Mouse (Mus musculus) midbrain, embryonic 13.5 days (tissue): Measurements from ENCODE around the gene Vmn2r60. TPM values are rescaled to one million over a fixed set of nuclear protein-coding genes. Genes with fewer than 3 reads are reported as not detected.
"Not testable (repeated sequence)": the region's sequence is repeated elsewhere in the genome, so short reads cannot be mapped to it uniquely, and the experiment has no call there.

ENCODE experiments used
- ATAC-seq: fragments of 200-750 bp; cut with Nextera tagmentation; 2 replicates; pipeline ENCODE4 v1.8.0; 2017; ENCODE audit warnings: mild to moderate bottlenecking, moderate TSS enrichment, moderate library complexity
- H3K27ac ChIP-seq: fragments of 300-500 bp; sonication (generic); 2 replicates; pipeline ENCODE4 v1.5.1; 2015; ENCODE audit warnings: inconsistent platforms, mild to moderate bottlenecking, moderate library complexity
- H3K27me3 ChIP-seq: fragments of 300-500 bp; sonication (generic); 2 replicates; pipeline ENCODE4 v1.6.1; 2015; ENCODE audit warnings: mild to moderate bottlenecking, inconsistent platforms
- H3K36me3 ChIP-seq: fragments of 300-500 bp; sonication (generic); 2 replicates; pipeline ENCODE4 v1.6.1; 2015; ENCODE audit warnings: mild to moderate bottlenecking, inconsistent platforms
- H3K4me1 ChIP-seq: fragments of 300-500 bp; sonication (generic); replicated peaks from 2 replicates; pipeline ENCODE4 v1.6.1; 2015; ENCODE audit warnings: inconsistent platforms
- H3K4me2 ChIP-seq: fragments of 300-500 bp; sonication (generic); replicated peaks from 2 replicates; pipeline ENCODE4 v1.6.1; 2015; ENCODE audit warnings: moderate library complexity, mild to moderate bottlenecking, inconsistent platforms
- H3K4me3 ChIP-seq: fragments of 300-500 bp; sonication (generic); replicated peaks from 2 replicates; pipeline ENCODE4 v1.5.1; 2015; ENCODE audit warnings: mild to moderate bottlenecking, inconsistent platforms
- H3K9ac ChIP-seq: fragments of 300-500 bp; sonication (generic); replicated peaks from 2 replicates; pipeline ENCODE4 v1.6.1; 2015; ENCODE audit warnings: mild to moderate bottlenecking, inconsistent platforms
- H3K9me3 ChIP-seq: fragments of 300-500 bp; sonication (generic); 2 replicates; pipeline ENCODE4 v1.6.1; 2016; ENCODE audit warnings: mild to moderate bottlenecking, inconsistent platforms
- WGBS: fragments of 180-500 bp; shearing (Covaris S2); methylation state at CpG from one replicate; pipeline ENCODE4 v1.1.7; 2015; 5-methylcytosine and 5-hydroxymethylcytosine counted together
- polyA plus RNA-seq: library from polyadenylated mRNA; unstranded; fragments of >200 nt; fragmentation: Nextera tagmentation; extraction: Ambion mirVana; gene quantifications from 2 replicates; pipeline ENCODE4 v1.2.1, GENCODE M21; 2015

Vmn2r60 gene
- polyA plus RNA-seq, result not detected in 2 replicates

DNA sequence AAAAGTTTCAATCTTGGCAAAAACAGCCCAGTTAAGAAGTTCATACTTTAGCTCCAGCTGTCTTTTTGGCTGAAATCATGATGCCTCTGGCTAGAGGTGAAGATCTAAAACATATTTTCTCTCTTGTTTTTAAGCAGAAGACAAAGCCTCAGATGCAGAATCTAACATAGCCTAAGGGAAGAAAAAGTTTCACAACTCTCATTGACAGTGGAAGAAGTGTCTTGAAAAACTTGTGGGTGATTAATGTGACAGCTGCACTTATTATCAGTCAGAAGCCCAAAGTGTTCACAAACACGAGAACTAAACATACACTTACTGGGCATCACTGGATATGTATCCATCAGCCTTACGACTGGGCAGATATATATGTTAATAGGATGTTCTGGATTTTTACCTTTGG lies at the start of gene Vmn2r60:
Vmn2r60 (plus strand) TSS at position 301 of the 400 bp plus-strand sequence.
- Histone ChIP-seq H3K9me3 (peaks cover 13% of the 10 kb centered on the region), H3K4me1 (no peaks in the 10 kb centered on the region), H3K27me3 (no peaks in the 10 kb centered on the region), H3K4me2 (no peak within 1 kb of the TSS), H3K9ac (no peak within 1 kb of the TSS), H3K27ac (no peak within 1 kb of the TSS), H3K4me3 (no peak within 1 kb of the TSS), H3K36me3 (no peaks in the 10 kb centered on the region)
- no peak for ATAC-seq
- WGBS, result 77% methylated on average over 2 of the region's 2 CpGs

DNA sequence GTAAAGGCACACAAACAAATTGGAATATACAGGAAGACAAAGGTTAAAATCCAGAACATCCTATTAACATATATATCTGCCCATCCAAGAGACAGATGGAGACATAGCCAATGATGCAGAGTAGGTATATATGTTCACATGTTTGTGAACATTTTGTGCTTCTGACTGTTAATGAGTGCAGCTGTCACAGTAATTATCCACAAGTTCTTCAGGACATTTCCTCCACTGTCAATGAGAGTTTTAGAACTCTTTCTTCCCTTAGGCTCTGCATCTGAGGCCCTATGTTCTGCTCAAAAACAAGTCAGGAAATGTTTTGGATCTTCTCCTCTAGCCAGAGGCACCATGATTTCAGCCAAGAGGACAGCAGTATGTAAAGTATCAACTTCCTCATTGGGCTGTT lies 48.6 kb upstream of the Vmn2r60 start, which contains the start of gene Vmn2r59:
Vmn2r59 (minus strand) TSS at position 101 of the 400 bp plus-strand sequence.
- ATAC-seq, result no peak
- H3K27ac ChIP-seq, result no peak within 1 kb of the TSS
- H3K4me2 ChIP-seq, result no peak within 1 kb of the TSS
- no peak within 1 kb of the TSS for H3K9ac ChIP-seq
- H3K4me3 ChIP-seq, result no peak within 1 kb of the TSS
- no peaks in the 10 kb centered on the region for H3K27me3 ChIP-seq
- H3K9me3 ChIP-seq, result peaks cover 21% of the 10 kb centered on the region
- no peaks in the 10 kb centered on the region for H3K4me1 ChIP-seq
- H3K36me3 ChIP-seq, result no peaks in the 10 kb centered on the region

DNA sequence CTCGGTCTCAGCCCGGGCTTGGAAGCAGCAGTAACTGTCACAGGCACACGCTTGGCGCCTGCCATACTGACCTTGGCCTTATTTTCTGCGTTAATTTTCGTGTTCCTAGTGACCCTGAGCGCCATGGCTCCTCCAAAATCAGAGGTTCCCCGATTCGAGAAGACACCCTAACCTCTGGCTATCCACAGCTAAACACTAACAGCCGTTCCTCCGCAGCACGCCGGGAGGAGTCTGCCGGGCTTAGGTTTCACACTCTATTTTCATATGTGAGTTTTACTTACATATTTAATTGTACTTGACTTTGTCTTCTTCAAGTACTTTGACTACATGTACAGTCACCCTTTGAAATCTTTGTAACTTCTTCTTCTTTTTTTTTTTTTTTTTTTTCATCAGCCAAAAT lies 509 bp upstream of the Vmn2r60 start:
- not testable (repeated sequence) for ATAC-seq, H3K4me2 ChIP-seq, H3K27ac ChIP-seq, H3K36me3 ChIP-seq, H3K4me1 ChIP-seq, H3K4me3 ChIP-seq, H3K9ac ChIP-seq, H3K27me3 ChIP-seq
- whole genome bisulfite sequencing, result 75% methylated on average over 14 of the region's 14 CpGs
- H3K9me3 ChIP-seq, result peaks cover 13% of the 10 kb centered on the region

Other genes with a start within 250 kb of the Vmn2r60 start
- not detected in 2 replicates for gene Vmn2r58, start 235.1 kb upstream of the Vmn2r60 start, polyA plus RNA-seq
- gene Vmn2r59, start 48.7 kb upstream of the Vmn2r60 start, polyA plus RNA-seq, result not detected in 2 replicates
- not detected in 2 replicates for gene Vmn2r61, start 152.3 kb downstream of the Vmn2r60 start, polyA plus RNA-seq